Mouse (Mus musculus): Measurements from ENCODE around the gene Wipf1.

Gene Wipf1

GRCm38 (mm10) chr2:73545556-73545955 is 16.0 kb upstream of the Wipf1 start:
- DNase-seq (ENCODE audit: low read depth, low spot score), result no peak

DNA sequence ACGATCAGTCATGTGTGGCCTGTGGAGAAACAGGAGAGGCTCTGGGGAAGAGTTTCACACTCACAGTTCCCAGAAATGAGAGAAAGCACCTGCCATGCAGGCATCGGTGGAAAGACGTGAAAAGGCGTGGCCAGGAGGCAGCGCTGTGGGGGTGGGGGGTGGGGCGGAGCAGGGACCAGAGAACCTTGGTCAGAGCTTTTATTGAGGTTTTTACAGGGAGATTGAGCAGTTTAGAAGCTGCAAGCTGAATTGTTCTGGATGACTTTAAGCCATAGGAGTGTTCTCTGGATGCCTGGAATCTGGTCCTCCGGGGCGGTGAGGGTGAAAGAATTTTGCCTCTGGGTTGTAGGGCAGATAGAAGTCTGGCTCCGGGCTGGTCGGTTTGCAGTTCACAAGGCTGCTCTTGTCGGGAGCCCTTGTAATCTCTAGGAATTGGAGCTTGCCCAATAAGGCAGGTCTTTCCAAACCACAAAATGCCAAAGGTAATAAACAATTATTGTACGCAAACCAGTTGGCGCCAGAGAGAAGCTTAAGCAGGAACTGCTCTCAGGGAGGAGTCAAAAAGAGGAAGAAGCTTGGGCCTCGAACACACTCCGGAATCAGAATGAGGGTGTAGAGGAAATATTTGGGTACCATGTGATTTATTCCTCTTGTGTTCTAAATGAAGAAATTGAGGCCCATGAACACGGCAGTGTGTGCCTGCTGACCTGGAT is 11.1 kb upstream of the Wipf1 start:
- DNase-seq (ENCODE audit: low read depth, low spot score), result no peak

- no peak for DNase-seq (ENCODE audit: low read depth, low spot score)
Observed at GRCm38 (mm10) chr2:73539697-73540096, 10.2 kb upstream of the Wipf1 start.

GRCm38 (mm10) chr2:73539141-73539540 is 9.6 kb upstream of the Wipf1 start:
- no peak for DNase-seq (ENCODE audit: low read depth, low spot score)

GRCm38 (mm10) chr2:73538590-73538989 is 9.1 kb upstream of the Wipf1 start:
- DNase-seq (ENCODE audit: low read depth, low spot score), result no peak

GRCm38 (mm10) chr2:73536091-73536783 is 6.7 kb upstream of the Wipf1 start:
- DNase-seq (ENCODE audit: low read depth, low spot score), result no peak

DNA sequence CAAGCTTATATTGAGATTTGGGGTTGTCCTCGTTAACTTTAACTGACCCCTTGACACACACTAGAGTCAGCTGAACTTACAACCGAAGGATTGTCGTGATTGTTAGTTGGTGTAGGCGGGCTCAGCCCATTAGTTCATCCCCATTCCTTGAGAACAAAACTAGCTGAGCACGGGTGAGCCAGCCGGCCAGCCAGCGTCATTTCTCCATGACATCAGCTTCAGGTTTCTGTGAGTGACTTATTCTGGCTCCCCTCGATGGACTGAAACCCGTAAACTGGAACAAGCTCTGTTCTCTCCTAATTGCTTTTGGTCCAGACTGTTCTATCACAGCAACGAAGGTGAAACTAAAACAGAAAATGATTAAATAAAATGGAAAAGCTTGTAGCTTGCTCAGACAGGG is 5.2 kb upstream of the Wipf1 start:
- DNase-seq (ENCODE audit: low read depth, low spot score), result no peak

GRCm38 (mm10) chr2:73530487-73530886 is 953 bp upstream of the Wipf1 start:
- DNase-seq (ENCODE audit: low read depth, low spot score), result no peak

GRCm38 (mm10) chr2:73528516-73529355 is 798 bp downstream of the Wipf1 start:
- DNase-seq (ENCODE audit: low read depth, low spot score), result no peak

- DNase-seq (ENCODE audit: low read depth, low spot score), result no peak
Observed at GRCm38 (mm10) chr2:73527956-73528355, 1.6 kb downstream of the Wipf1 start.

DNA sequence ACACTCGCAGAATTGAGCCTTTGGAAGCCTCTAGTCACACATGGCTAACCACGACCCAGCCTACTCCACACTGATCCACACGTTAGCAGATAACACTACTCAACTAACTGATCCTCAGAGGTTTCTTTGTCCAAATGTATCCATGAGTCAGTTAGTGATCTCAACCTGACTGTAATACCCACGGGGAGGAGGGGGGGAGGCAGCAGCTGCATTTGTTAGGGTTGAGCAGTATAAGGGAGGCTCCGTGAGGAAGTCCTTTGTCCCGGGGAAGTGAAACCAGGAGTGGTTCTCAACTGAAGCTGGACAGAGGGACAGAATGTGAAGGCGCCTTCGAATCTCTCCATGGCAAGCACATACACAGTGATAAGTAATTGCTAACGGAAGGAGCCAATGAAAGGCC is 2.8 kb downstream of the Wipf1 start:
- peak; percentile 49 for DNase-seq (ENCODE audit: low read depth, low spot score)

- no peak for DNase-seq (ENCODE audit: low read depth, low spot score)
Observed at GRCm38 (mm10) chr2:73522891-73523290, 6.6 kb downstream of the Wipf1 start.

GRCm38 (mm10) chr2:73522336-73522735 is 7.2 kb downstream of the Wipf1 start:
- DNase-seq (ENCODE audit: low read depth, low spot score), result no peak

DNA sequence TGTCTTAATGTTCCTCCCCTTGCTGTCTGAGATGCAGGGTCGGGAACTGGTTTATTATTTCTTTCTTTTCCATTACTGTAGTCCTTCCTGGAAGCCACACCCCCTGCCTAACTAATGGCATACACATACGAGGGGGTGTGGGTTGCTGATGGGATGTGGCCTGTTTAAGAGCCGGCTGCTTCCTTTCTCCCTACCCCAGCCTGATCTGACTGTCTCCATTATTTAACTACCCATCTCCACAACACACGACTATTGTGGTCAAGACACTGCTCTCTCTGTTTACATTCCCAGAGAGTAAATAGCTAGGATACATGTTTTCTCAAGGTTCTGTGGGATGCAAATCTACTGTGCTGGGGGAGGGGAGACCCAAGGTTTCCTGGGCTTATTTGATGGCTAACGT is 7.8 kb downstream of the Wipf1 start:
- DNase-seq (ENCODE audit: low read depth, low spot score), result peak; percentile 61

DNA sequence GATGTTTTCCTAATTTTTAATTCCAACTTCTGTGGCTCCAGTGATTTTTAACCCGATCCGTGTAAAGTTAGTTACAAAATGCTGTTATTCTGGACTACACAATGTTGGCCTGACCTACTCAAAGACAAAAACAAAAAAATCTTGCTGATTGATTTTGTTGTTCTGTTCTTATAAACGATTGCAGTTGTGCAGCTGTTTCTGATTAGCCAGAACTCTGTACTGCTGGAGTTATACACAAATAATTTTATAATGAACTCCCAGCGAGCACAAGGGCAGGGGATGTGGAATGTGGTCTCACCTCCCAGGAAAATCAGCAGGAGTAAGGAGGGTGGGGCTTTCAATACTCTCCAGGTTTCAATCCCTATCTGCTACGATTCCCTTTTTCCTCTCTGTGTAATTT is 10.6 kb downstream of the Wipf1 start:
- no peak for DNase-seq (ENCODE audit: low read depth, low spot score)

- no peak for DNase-seq (ENCODE audit: low read depth, low spot score)
Observed at GRCm38 (mm10) chr2:73518311-73518710, 11.2 kb downstream of the Wipf1 start.

- no peak for DNase-seq (ENCODE audit: low read depth, low spot score)
Observed at GRCm38 (mm10) chr2:73514178-73514577, 15.4 kb downstream of the Wipf1 start.

DNA sequence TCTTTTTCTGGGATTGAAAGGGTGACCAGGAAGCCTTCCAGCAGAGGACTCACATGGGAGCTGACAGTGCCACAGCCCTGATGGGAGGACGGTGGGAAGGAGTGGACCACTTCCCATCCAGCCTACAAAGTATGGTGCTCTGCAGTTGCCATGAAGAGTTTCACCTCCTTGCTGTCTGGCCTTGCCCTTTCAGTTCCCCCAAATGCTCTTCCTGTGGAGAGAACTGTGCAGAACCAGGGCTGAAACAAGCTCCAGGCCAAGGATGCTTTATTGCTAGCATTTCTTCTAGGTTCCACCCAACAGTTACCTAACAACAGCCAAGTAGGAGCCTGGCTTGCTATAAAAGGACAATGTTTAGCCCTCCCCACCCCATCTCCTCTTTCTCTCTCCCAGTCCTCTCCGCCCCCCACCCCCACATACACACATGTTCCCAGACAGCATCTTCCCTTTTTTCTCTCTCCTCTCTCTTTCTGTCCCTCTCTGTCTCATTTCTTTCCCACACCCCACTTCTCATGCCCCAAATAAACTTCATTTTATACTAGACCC is 16.3 kb downstream of the Wipf1 start:
- peak; percentile 54 for DNase-seq (ENCODE audit: low read depth, low spot score)

- DNase-seq (ENCODE audit: low read depth, low spot score), result peak; percentile 45
Observed at GRCm38 (mm10) chr2:73512044-73512443, 17.5 kb downstream of the Wipf1 start.

DNA sequence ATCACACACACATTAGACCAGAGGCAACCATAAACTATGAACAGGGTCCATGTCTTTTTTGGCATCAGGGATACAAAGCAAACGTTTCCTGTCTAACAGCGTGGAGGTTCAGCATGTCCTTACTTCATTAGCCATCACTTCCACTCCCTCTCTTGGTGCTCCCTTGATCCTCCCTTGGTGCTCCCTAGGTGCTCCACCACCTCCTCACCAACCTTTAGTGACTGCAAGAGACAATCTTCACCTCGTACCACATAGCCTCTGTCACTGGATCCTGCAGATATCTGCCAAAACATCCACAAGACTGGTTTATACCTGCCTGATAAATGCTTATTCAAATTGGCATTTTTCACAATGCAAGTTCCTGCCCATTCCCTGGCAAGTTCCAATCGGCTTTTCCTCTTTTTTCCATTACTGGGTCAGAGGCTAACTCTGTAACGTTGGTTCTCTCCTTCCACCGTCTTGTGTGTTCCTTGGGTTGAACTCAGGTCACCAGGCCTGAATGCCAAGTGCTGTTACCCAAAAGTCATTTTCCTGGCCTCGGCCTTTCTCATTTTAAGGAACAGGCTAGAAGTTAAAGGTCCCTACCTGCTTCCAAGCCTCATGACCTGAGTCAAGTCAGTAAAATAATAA is 18.7 kb downstream of the Wipf1 start:
- no peak for DNase-seq (ENCODE audit: low read depth, low spot score)

GRCm38 (mm10) chr2:73510025-73510288 is 19.6 kb downstream of the Wipf1 start:
- DNase-seq (ENCODE audit: low read depth, low spot score), result no peak

Data from brain, adult 2 months (tissue).